In genomic region chrX:159744620-159745019, GRCm38 (mm10) we compare ENCODE assay signal across 14 mouse cellular contexts.
DNase-seq lines count a peak whose midpoint lies in the region; ATAC-seq and TF ChIP-seq lines count a peak whose summit lies in the region.
"Had no signal": no experiment of that assay in that cellular context is flagged by ENCODE, and none has a peak within 500 bp of the region (broad histone marks: within the 10 kb centered on the region; RNA-seq: fewer than 3 reads in every experiment).

No protein-coding gene starts in this region.

- H3K9me3 ChIP-seq in hindbrain, embryonic 12.5 days (replicated peaks) = no peaks in the 10 kb centered on the region
- no peaks in the 10 kb centered on the region for H3K9me3 ChIP-seq in hindbrain, embryonic 11.5 days (ENCODE audit: control insufficient read depth, low read length)
- no peaks in the 10 kb centered on the region for H3K9me3 ChIP-seq in lung, postnatal 0 days (ENCODE audit: low read length)
- H3K9me3 ChIP-seq: embryonic facial prominence, embryonic 10.5 days; limb, embryonic 13.5 days; liver, embryonic 12.5 days; midbrain, embryonic 13.5 days had no signal

- no peak for DNase-seq in hindbrain, embryonic 11.5 days (ENCODE audit: low spot score)
- peak; percentile 26 for DNase-seq in lung, postnatal 0 days (ENCODE audit: low spot score)
- DNase-seq in lung, adult 18-20 months = no peak
- DNase-seq in mesoderm, embryonic 11.5 days (ENCODE audit: low read depth, low spot score) = peak; percentile 18
- DNase-seq in cerebellum, postnatal 14 days = no peak
- no peak for DNase-seq in cerebellum, postnatal 25 days
- DNase-seq: lung, adult 2 months; thymus, postnatal 14 days had no signal

- TF ChIP-seq EP300 in lung, postnatal 0 days (IDR thresholded peaks at IDR 0.05) = no peak

- 36% methylated on average over 3 of the region's 3 CpGs for WGBS in hindbrain, embryonic 12.5 days
- WGBS in hindbrain, embryonic 11.5 days = 56% methylated on average over 3 of the region's 3 CpGs
- WGBS in lung, postnatal 0 days = 48% methylated on average over 3 of the region's 3 CpGs

- no peak overlapping the region for H3K4me2 ChIP-seq in hindbrain, embryonic 12.5 days (replicated peaks)
- no peak overlapping the region for H3K4me2 ChIP-seq in hindbrain, embryonic 11.5 days (replicated peaks; ENCODE audit: low read depth, low read length)
- H3K4me2 ChIP-seq in lung, postnatal 0 days (replicated peaks; ENCODE audit: low read depth, low read length) = no peak overlapping the region
- H3K4me2 ChIP-seq: limb, embryonic 13.5 days; liver, embryonic 12.5 days; midbrain, embryonic 13.5 days had no signal

- H3K4me1 ChIP-seq in hindbrain, embryonic 12.5 days = no peaks in the 10 kb centered on the region
- H3K4me1 ChIP-seq in hindbrain, embryonic 11.5 days (replicated peaks; ENCODE audit: control insufficient read depth, insufficient read depth, low read length) = no peaks in the 10 kb centered on the region
- no peaks in the 10 kb centered on the region for H3K4me1 ChIP-seq in lung, postnatal 0 days (ENCODE audit: insufficient read depth, low read depth, low read length)
- H3K4me1 ChIP-seq: embryonic facial prominence, embryonic 10.5 days; limb, embryonic 13.5 days; liver, embryonic 12.5 days; midbrain, embryonic 13.5 days had no signal

- H3K27me3 ChIP-seq in hindbrain, embryonic 12.5 days = peaks cover 14% of the 10 kb centered on the region
- peaks cover 3% of the 10 kb centered on the region; the same call in 1 of the 2 replicates for H3K27me3 ChIP-seq in hindbrain, embryonic 11.5 days (ENCODE audit: control insufficient read depth, insufficient read depth, low read length)
- H3K27me3 ChIP-seq in lung, postnatal 0 days (replicated peaks; ENCODE audit: insufficient read depth, low read length) = no peaks in the 10 kb centered on the region

- no peak overlapping the region for H3K9ac ChIP-seq in hindbrain, embryonic 12.5 days
- H3K9ac ChIP-seq in hindbrain, embryonic 11.5 days (ENCODE audit: low read depth, low read length) = no peak overlapping the region
- H3K9ac ChIP-seq in lung, postnatal 0 days (replicated peaks; ENCODE audit: low read depth) = no peak overlapping the region
- H3K9ac ChIP-seq: limb, embryonic 13.5 days; liver, embryonic 12.5 days; midbrain, embryonic 13.5 days had no signal

- TF ChIP-seq CTCF in lung, postnatal 0 days (IDR thresholded peaks at IDR 0.05) = no peak

- H3K27ac ChIP-seq in hindbrain, embryonic 12.5 days = no peak overlapping the region
- no peak overlapping the region for H3K27ac ChIP-seq in hindbrain, embryonic 11.5 days (ENCODE audit: low read depth, low read length)
- no peak overlapping the region for H3K27ac ChIP-seq in lung, postnatal 0 days (ENCODE audit: low read length)
- H3K27ac ChIP-seq: embryonic facial prominence, embryonic 10.5 days; limb, embryonic 13.5 days; liver, embryonic 12.5 days; midbrain, embryonic 13.5 days had no signal

- peak; percentile 43; the same call in 1 of the 2 replicates for ATAC-seq in hindbrain, embryonic 12.5 days (ENCODE audit: low FRiP score)
- no peak; the same call in 1 of the 2 replicates for ATAC-seq in hindbrain, embryonic 11.5 days (ENCODE audit: low FRiP score)
- ATAC-seq in lung, postnatal 0 days = peak; percentile 46; the same call in 1 of the 2 replicates
- ATAC-seq: intestine, postnatal 0 days; liver, embryonic 12.5 days; midbrain, embryonic 13.5 days had no signal

- no peaks in the 10 kb centered on the region for H3K36me3 ChIP-seq in hindbrain, embryonic 12.5 days
- H3K36me3 ChIP-seq in hindbrain, embryonic 11.5 days (ENCODE audit: control insufficient read depth, insufficient read depth, low read length) = no peaks in the 10 kb centered on the region
- no peaks in the 10 kb centered on the region for H3K36me3 ChIP-seq in lung, postnatal 0 days (ENCODE audit: insufficient read depth, low read length)
- H3K36me3 ChIP-seq: embryonic facial prominence, embryonic 10.5 days; limb, embryonic 13.5 days; liver, embryonic 12.5 days; midbrain, embryonic 13.5 days had no signal

- no peak overlapping the region for H3K4me3 ChIP-seq in hindbrain, embryonic 12.5 days
- H3K4me3 ChIP-seq in hindbrain, embryonic 11.5 days (ENCODE audit: low read depth, low read length) = no peak overlapping the region
- H3K4me3 ChIP-seq in lung, postnatal 0 days (ENCODE audit: low read depth, low read length) = no peak overlapping the region
- H3K4me3 ChIP-seq: embryonic facial prominence, embryonic 10.5 days; limb, embryonic 13.5 days; liver, embryonic 12.5 days; midbrain, embryonic 13.5 days had no signal

Comparison
In these comparisons a context has a peak if more than half of its experiments do, and no peak if none do; other contexts are left out.
1. DNase-seq: peak in lung, postnatal 0 days (single experiment) and mesoderm, embryonic 11.5 days (single experiment); none in hindbrain, embryonic 11.5 days (single experiment), lung, adult 18-20 months (0 of 2), cerebellum, postnatal 14 days (0 of 2) and cerebellum, postnatal 25 days (0 of 2).